Comparison of ENCODE assay signal across 22 mouse cellular contexts in the genomic region with DNA sequence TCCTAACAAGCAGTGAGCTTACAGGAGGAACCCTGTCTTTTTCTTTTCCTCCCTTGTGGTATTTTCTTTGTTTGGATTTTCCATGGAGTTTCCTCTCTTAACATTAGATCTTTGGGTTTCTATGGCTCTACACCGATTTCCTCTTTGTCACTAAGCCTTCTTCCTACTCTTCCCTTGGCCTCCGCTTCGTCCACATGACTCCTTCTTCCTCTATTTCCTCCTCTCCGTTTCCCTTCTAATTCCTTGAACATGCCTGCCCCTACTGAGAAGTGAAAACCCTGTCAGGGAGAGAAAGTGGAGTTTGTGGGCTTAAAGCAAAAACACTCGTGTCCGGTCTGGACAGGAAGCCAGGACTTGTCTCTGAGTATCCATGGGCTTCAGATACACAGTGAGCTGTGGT. TPM values are rescaled to one million over a fixed set of nuclear protein-coding genes. Genes with fewer than 3 reads are reported as not detected.
"Had no signal": no experiment of that assay in that cellular context is flagged by ENCODE, and none has a peak within 500 bp of the region (broad histone marks: within the 10 kb centered on the region; RNA-seq: fewer than 3 reads in every experiment).

No protein-coding gene starts in this region.

- H3K4me1 ChIP-seq: lung, embryonic 15.5 days; midbrain, embryonic 10.5 days; midbrain, embryonic 12.5 days; midbrain, embryonic 15.5 days; neural tube, embryonic 12.5 days; stomach, embryonic 15.5 days had no signal

- DNase-seq: lung, adult 2 months; lung, postnatal 14 days; lung, postnatal 36 days; right cerebral cortex, postnatal 14 days; thymus, adult 2 months; thymus, postnatal 25 days; thymus, postnatal 4 days had no signal

- H3K27ac ChIP-seq: lung, embryonic 15.5 days; midbrain, embryonic 10.5 days; midbrain, embryonic 12.5 days; midbrain, embryonic 15.5 days; neural tube, embryonic 12.5 days; stomach, embryonic 15.5 days; stomach, postnatal 0 days had no signal

- H3K27me3 ChIP-seq: lung, embryonic 15.5 days; midbrain, embryonic 12.5 days; midbrain, embryonic 15.5 days; neural tube, embryonic 12.5 days; stomach, embryonic 15.5 days had no signal

- H3K9me3 ChIP-seq: lung, embryonic 15.5 days; midbrain, embryonic 10.5 days; midbrain, embryonic 12.5 days; midbrain, embryonic 15.5 days; neural tube, embryonic 12.5 days; stomach, embryonic 15.5 days had no signal

- H3K9ac ChIP-seq: lung, embryonic 15.5 days; midbrain, embryonic 12.5 days; midbrain, embryonic 15.5 days; neural tube, embryonic 12.5 days; stomach, embryonic 15.5 days had no signal

- H3K4me2 ChIP-seq: lung, embryonic 15.5 days; midbrain, embryonic 12.5 days; midbrain, embryonic 15.5 days; neural tube, embryonic 12.5 days; stomach, embryonic 15.5 days had no signal

- ATAC-seq: lung, postnatal 0 days; midbrain, embryonic 15.5 days had no signal

- H3K36me3 ChIP-seq: lung, embryonic 15.5 days; midbrain, embryonic 10.5 days; midbrain, embryonic 12.5 days; midbrain, embryonic 15.5 days; neural tube, embryonic 12.5 days; stomach, embryonic 15.5 days had no signal

- H3K4me3 ChIP-seq: lung, embryonic 15.5 days; midbrain, embryonic 10.5 days; midbrain, embryonic 12.5 days; midbrain, embryonic 15.5 days; neural tube, embryonic 12.5 days; stomach, embryonic 15.5 days had no signal

RNA-seq across cellular contexts. Expression of a gene that starts 27.0 kb away (rescaled TPM):
- total RNA-seq: megakaryocyte-erythroid progenitor cell, adult 5-6 weeks; midbrain, postnatal 0 days; monocyte, adult 5-6 weeks; neutrophil, adult 5-6 weeks had no signal
- polyA plus RNA-seq: liver, embryonic 16.5 days; lung, embryonic 15.5 days; midbrain, embryonic 10.5 days; midbrain, embryonic 12.5 days; midbrain, embryonic 15.5 days; midbrain, postnatal 0 days; neural tube, embryonic 12.5 days; neural tube, embryonic 14.5 days; stomach, postnatal 0 days; testis, adult 2 months had no signal
